ENCODE assay signal across 26 mouse cellular contexts in genomic region chr7:64035025-64035606, GRCm38 (mm10).
DNase-seq lines count a peak whose midpoint lies in the region; ATAC-seq and TF ChIP-seq lines count a peak whose summit lies in the region.
"Had no signal": no experiment of that assay in that cellular context is flagged by ENCODE, and none has a peak within 500 bp of the region (broad histone marks: within the 10 kb centered on the region; RNA-seq: fewer than 3 reads in every experiment).

No protein-coding gene starts in this region.

- no peak for DNase-seq in heart, postnatal 14 days
- peak; percentile 56 for DNase-seq in MEL (ENCODE audit: low read depth, low spot score)
- DNase-seq in liver, embryonic 11.5 days (ENCODE audit: low spot score): no peak
- DNase-seq in thymus, adult 18-20 months: no peak
- DNase-seq in cerebellum, adult 2 months: no peak
- DNase-seq: adrenal gland, postnatal 25 days; cerebellum, adult 11-12 months; cerebellum, postnatal 14 days; gastrocnemius, postnatal 14 days; kidney, adult 2 months; kidney, postnatal 36 days; lung, postnatal 36 days; thymus, postnatal 25 days had no signal

- H3K9me3 ChIP-seq in heart, embryonic 13.5 days: no peaks in the 10 kb centered on the region
- H3K9me3 ChIP-seq in MEL (replicated peaks; ENCODE audit: insufficient read depth, low read length): no peaks in the 10 kb centered on the region
- H3K9me3 ChIP-seq in liver, embryonic 11.5 days (ENCODE audit: control insufficient read depth, low read length): no peaks in the 10 kb centered on the region
- H3K9me3 ChIP-seq: embryonic facial prominence, embryonic 15.5 days; forebrain, embryonic 12.5 days; limb, embryonic 12.5 days; megakaryocyte, embryonic 14.5 days; midbrain, embryonic 13.5 days had no signal

- H3K36me3 ChIP-seq in heart, embryonic 13.5 days: no peaks in the 10 kb centered on the region
- H3K36me3 ChIP-seq in MEL (ENCODE audit: control insufficient read depth in 1 of 2, insufficient read depth in 2 of 2, low read length in 2 of 2): peaks cover 0 to 27% of the 10 kb centered on the region in 2 experiments; a peak in 2 of 4 replicates
- H3K36me3 ChIP-seq in liver, embryonic 11.5 days (ENCODE audit: control insufficient read depth, insufficient read depth, low read length): no peaks in the 10 kb centered on the region
- H3K36me3 ChIP-seq: embryonic facial prominence, embryonic 15.5 days; forebrain, embryonic 12.5 days; limb, embryonic 12.5 days; midbrain, embryonic 13.5 days had no signal

- TF ChIP-seq EP300 in MEL (IDR thresholded peaks at IDR 0.05; ENCODE audit: low read depth in 1 of 2, low read length in 2 of 2): peak; percentile 88 to 93

- no peak overlapping the region for H3K4me2 ChIP-seq in heart, embryonic 13.5 days
- H3K4me2 ChIP-seq in liver, embryonic 11.5 days: no peak overlapping the region
- H3K4me2 ChIP-seq: embryonic facial prominence, embryonic 15.5 days; forebrain, embryonic 12.5 days; hindbrain, embryonic 14.5 days; limb, embryonic 12.5 days; midbrain, embryonic 13.5 days had no signal

- TF ChIP-seq RAD21 in MEL (IDR thresholded peaks at IDR 0.05; ENCODE audit: low read depth, low read length): no peak

- 27% methylated on average over 8 of the region's 8 CpGs for WGBS in heart, embryonic 13.5 days
- 37% methylated on average over 8 of the region's 8 CpGs for whole genome bisulfite sequencing in liver, embryonic 11.5 days
- WGBS in cerebellum, adult 2 months: 86% methylated on average over 8 of the region's 8 CpGs

- no peak for TF ChIP-seq CTCF in MEL (IDR thresholded peaks at IDR 0.05 in 2 of 3, conservative IDR thresholded peaks at IDR 0.05 in 1 of 3; ENCODE audit: control insufficient read depth in 1 of 3, insufficient read depth in 1 of 3, low read depth in 2 of 3, low read length in 3 of 3, poor library complexity in 1 of 3, severe bottlenecking in 1 of 3)
- no peak for TF ChIP-seq CTCF in cerebellum, adult 2 months (IDR thresholded peaks at IDR 0.05; ENCODE audit: borderline replicate concordance, insufficient read depth, low read depth, low read length)

- H3K79me2 ChIP-seq in MEL (ENCODE audit: control insufficient read depth, insufficient read depth, low read length, poor library complexity): no peaks in the 10 kb centered on the region

- H3K4me1 ChIP-seq in heart, embryonic 13.5 days: peaks cover 52% of the 10 kb centered on the region
- peaks cover 20 to 40% of the 10 kb centered on the region in 2 experiments for H3K4me1 ChIP-seq in MEL (ENCODE audit: control insufficient read depth in 1 of 2, insufficient read depth in 2 of 2, low read length in 2 of 2)
- peaks cover 52% of the 10 kb centered on the region for H3K4me1 ChIP-seq in liver, embryonic 11.5 days (replicated peaks; ENCODE audit: control insufficient read depth, insufficient read depth, low read length)
- H3K4me1 ChIP-seq in cerebellum, adult 2 months (ENCODE audit: control insufficient read depth, insufficient read depth, low read length): peaks cover 18% of the 10 kb centered on the region
- H3K4me1 ChIP-seq: limb, embryonic 12.5 days; midbrain, embryonic 13.5 days had no signal

- intact Hi-C loops in heart, postnatal 14 days (cut with DNase I): no loop called here

- H3K27ac ChIP-seq in heart, embryonic 13.5 days (replicated peaks): 0 out of 2 replicates have a peak overlapping the region, but pooled peaks have one; percentile 12
- peak overlapping the region; percentile 43 for H3K27ac ChIP-seq in MEL (ENCODE audit: control insufficient read depth, low read depth, low read length)
- peak overlapping the region; percentile 23 for H3K27ac ChIP-seq in liver, embryonic 11.5 days (ENCODE audit: low read depth, low read length)
- no peak overlapping the region for H3K27ac ChIP-seq in cerebellum, adult 2 months (ENCODE audit: insufficient read depth, low read length)
- H3K27ac ChIP-seq: embryonic facial prominence, embryonic 15.5 days; forebrain, embryonic 12.5 days; hindbrain, embryonic 14.5 days; left cerebral cortex, adult 2 months; limb, embryonic 12.5 days; liver, embryonic 14.5 days; midbrain, embryonic 13.5 days had no signal

- no peak for TF ChIP-seq POLR2A in MEL (IDR thresholded peaks at IDR 0.05; ENCODE audit: control insufficient read depth in 1 of 2, insufficient read depth in 1 of 2, low read depth in 1 of 2, low read length in 2 of 2, poor library complexity in 1 of 2)
- no peak for TF ChIP-seq POLR2A in cerebellum, adult 2 months (IDR thresholded peaks at IDR 0.05; ENCODE audit: borderline replicate concordance, insufficient read depth, low read length)

- no peak overlapping the region for H3K4me3 ChIP-seq in heart, embryonic 13.5 days
- H3K4me3 ChIP-seq in MEL (ENCODE audit: control insufficient read depth in 1 of 2, insufficient read depth in 1 of 2, low read depth in 2 of 2, low read length in 2 of 2): no peak overlapping the region
- H3K4me3 ChIP-seq in liver, embryonic 11.5 days (ENCODE audit: low read depth, low read length): no peak overlapping the region
- no peak overlapping the region for H3K4me3 ChIP-seq in cerebellum, adult 2 months (replicated peaks; ENCODE audit: insufficient read depth, low read depth, low read length)
- H3K4me3 ChIP-seq: embryonic facial prominence, embryonic 15.5 days; forebrain, embryonic 12.5 days; layer of hippocampus, adult 2 months; left cerebral cortex, adult 2 months; limb, embryonic 12.5 days; megakaryocyte, embryonic 14.5 days; midbrain, embryonic 13.5 days had no signal

- no peak for ATAC-seq in heart, embryonic 13.5 days (ENCODE audit: extremely low read depth, insufficient number of reproducible peaks, low FRiP score, low TSS enrichment)
- ATAC-seq in liver, embryonic 11.5 days (replicated peaks; ENCODE audit: low FRiP score): 0 out of 2 replicates have a peak, but pooled peaks have one; percentile 24
- 0 out of 2 replicates have a peak, but pooled peaks have one; percentile 22 for ATAC-seq in megakaryocyte-erythroid progenitor cell, adult 5-6 weeks (replicated peaks; ENCODE audit: low FRiP score, low TSS enrichment, poor library complexity, severe bottlenecking)
- ATAC-seq: CD4-positive, CD25-positive, alpha-beta regulatory T cell, adult 4 months; inflammation-experienced regulatory T-cells, adult 6 months; midbrain, embryonic 13.5 days had no signal

- no peaks in the 10 kb centered on the region for H3K27me3 ChIP-seq in heart, embryonic 13.5 days (replicated peaks)
- no peaks in the 10 kb centered on the region for H3K27me3 ChIP-seq in MEL (ENCODE audit: control insufficient read depth in 1 of 2, insufficient read depth in 2 of 2, low read length in 2 of 2)
- H3K27me3 ChIP-seq in liver, embryonic 11.5 days (replicated peaks; ENCODE audit: control insufficient read depth, insufficient read depth, low read length): no peaks in the 10 kb centered on the region
- H3K27me3 ChIP-seq in cerebellum, adult 2 months (ENCODE audit: control insufficient read depth, insufficient read depth, low read length): no peaks in the 10 kb centered on the region
- H3K27me3 ChIP-seq: embryonic facial prominence, embryonic 15.5 days; forebrain, embryonic 12.5 days; limb, embryonic 12.5 days; megakaryocyte, embryonic 14.5 days; midbrain, embryonic 13.5 days had no signal

- no peak overlapping the region for H3K9ac ChIP-seq in heart, embryonic 13.5 days
- H3K9ac ChIP-seq in MEL (ENCODE audit: control insufficient read depth, low read depth, low read length, poor library complexity, severe bottlenecking): peak overlapping the region; percentile 25
- 0 out of 2 replicates have a peak overlapping the region, but pooled peaks have one; percentile 13 for H3K9ac ChIP-seq in liver, embryonic 11.5 days (ENCODE audit: low read depth, low read length)
- H3K9ac ChIP-seq: embryonic facial prominence, embryonic 15.5 days; forebrain, embryonic 12.5 days; hindbrain, embryonic 14.5 days; limb, embryonic 12.5 days; liver, embryonic 14.5 days; midbrain, embryonic 13.5 days had no signal

TF ChIP-seq in MEL, 35 proteins besides CTCF, POLR2A, EP300 and RAD21 (continues in another document):
- no peak for TF ChIP-seq ZMIZ1 (IDR thresholded peaks at IDR 0.05; ENCODE audit: low read depth, low read length)
- TF ChIP-seq USF2 (IDR thresholded peaks at IDR 0.05; ENCODE audit: borderline replicate concordance in 1 of 2, insufficient read depth in 1 of 2, low read depth in 1 of 2, low read length in 2 of 2): no peak
- TF ChIP-seq KAT2A (conservative IDR thresholded peaks at IDR 0.05; ENCODE audit: low read depth, low read length): 0 out of 2 replicates have a peak, but pooled peaks have one; percentile 17
- no peak for TF ChIP-seq HCFC1 (IDR thresholded peaks at IDR 0.05; ENCODE audit: low read depth, low read length)
- TF ChIP-seq ZNF384 (IDR thresholded peaks at IDR 0.05; ENCODE audit: low read depth, low read length): no peak
- no peak for TF ChIP-seq ZKSCAN1 (IDR thresholded peaks at IDR 0.05; ENCODE audit: low read depth, low read length)
- peak; percentile 73; the same call in 1 of the 2 replicates for TF ChIP-seq MXI1 (IDR thresholded peaks at IDR 0.05; ENCODE audit: low read depth, low read length)
- no peak for TF ChIP-seq POLR2AphosphoS2 (IDR thresholded peaks at IDR 0.05; ENCODE audit: low read length)
- no peak for TF ChIP-seq TAL1 (IDR thresholded peaks at IDR 0.05; ENCODE audit: low read length)
- TF ChIP-seq NELFE (IDR thresholded peaks at IDR 0.05; ENCODE audit: low read depth, low read length): no peak
- TF ChIP-seq MYB (IDR thresholded peaks at IDR 0.05; ENCODE audit: low read depth, low read length): peak; percentile 83
- no peak for TF ChIP-seq POLR2AphosphoS5 (IDR thresholded peaks at IDR 0.05; ENCODE audit: borderline replicate concordance, low read depth, low read length)
- no peak for TF ChIP-seq UBTF (IDR thresholded peaks at IDR 0.05; ENCODE audit: borderline replicate concordance, insufficient read depth, low read depth, low read length)
- TF ChIP-seq ZC3H11A (IDR thresholded peaks at IDR 0.05; ENCODE audit: low read depth, low read length): no peak
- TF ChIP-seq ELF1 (IDR thresholded peaks at IDR 0.05; ENCODE audit: low read depth, low read length): no peak
- peak; percentile 82 for TF ChIP-seq MYC (IDR thresholded peaks at IDR 0.05; ENCODE audit: low read depth, low read length)
- TF ChIP-seq USF1 (IDR thresholded peaks at IDR 0.05; ENCODE audit: low read depth, low read length): peak; percentile 60
- TF ChIP-seq SIN3A (IDR thresholded peaks at IDR 0.05; ENCODE audit: low read length): peak; percentile 60; the same call in 1 of the 2 replicates
- TF ChIP-seq TCF12 (IDR thresholded peaks at IDR 0.05; ENCODE audit: low read depth, low read length): peak; percentile 88
- peak; percentile 83 for TF ChIP-seq MAZ (IDR thresholded peaks at IDR 0.05; ENCODE audit: low read depth, low read length)
- TF ChIP-seq NRF1 (IDR thresholded peaks at IDR 0.05; ENCODE audit: insufficient read depth, low read depth, low read length, poor library complexity, severe bottlenecking): no peak
- peak; percentile 71 for TF ChIP-seq RCOR1 (IDR thresholded peaks at IDR 0.05; ENCODE audit: low read depth, low read length)
- no peak for TF ChIP-seq GABPA (IDR thresholded peaks at IDR 0.05; ENCODE audit: low read depth, low read length)
- TF ChIP-seq TBP (IDR thresholded peaks at IDR 0.05; ENCODE audit: low read depth, low read length): no peak
